Mouse (Mus musculus) retina, adult 2 months (tissue): ENCODE data around the gene Lrrc18.

Experiments
- DNase-seq: peaks from one replicate; pipeline ENCODE4 v3.0.0-alpha.2; 2012; ENCODE audit warnings: low read depth, low spot score

Gene Lrrc18

DNA sequence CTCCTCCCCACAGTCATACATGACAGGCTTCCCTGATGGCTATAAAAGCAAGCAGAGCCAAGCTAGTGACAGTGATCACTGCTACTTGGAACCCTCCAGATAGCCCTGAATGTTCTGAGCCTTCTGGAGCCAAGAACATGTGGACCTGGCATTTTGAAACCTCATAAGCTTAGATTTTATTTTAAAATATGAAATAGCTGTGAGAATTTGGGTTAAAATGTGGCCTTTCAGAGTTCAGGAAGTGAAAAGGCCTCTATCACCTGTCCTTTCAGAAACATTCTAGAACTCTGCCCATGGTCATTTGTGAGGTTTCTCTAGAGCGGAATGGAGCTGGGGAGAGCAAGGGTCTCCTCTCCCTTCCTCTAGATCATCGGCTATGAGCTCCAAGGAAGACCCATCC is at the start of gene Lrrc18:
TSS of gene Lrrc18 (plus strand) at position 301 of the 400 bp plus-strand sequence.
- no peak for DNase-seq

- DNase-seq, result no peak
These were observed 43.7 kb upstream of the Lrrc18 start for GRCm38 (mm10) chr14:32947512-32947911.

- peak; percentile 8 for DNase-seq
These were observed 40.6 kb upstream of the Lrrc18 start for GRCm38 (mm10) chr14:32950312-32951301.

DNA sequence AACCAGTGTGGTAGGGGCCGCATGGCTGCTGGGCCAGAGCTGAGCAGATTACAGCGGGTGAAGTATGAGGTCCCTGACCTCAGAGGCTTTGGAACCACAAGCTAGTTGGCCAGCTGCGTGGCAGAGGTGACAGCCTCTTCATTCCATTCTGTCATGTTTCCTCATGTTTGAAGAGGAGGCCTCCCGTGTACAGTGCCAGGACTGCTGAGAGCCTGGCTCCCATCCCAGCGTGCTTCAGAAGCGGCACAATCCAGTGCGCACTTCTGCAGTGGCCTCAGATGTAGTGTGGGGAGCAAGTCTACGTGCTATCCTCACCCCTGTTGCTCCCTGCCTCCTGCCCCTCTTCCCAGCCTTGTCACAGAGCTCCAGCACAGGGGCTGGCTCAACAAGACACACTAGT is 34.7 kb upstream of the Lrrc18 start:
- DNase-seq, result no peak

DNA sequence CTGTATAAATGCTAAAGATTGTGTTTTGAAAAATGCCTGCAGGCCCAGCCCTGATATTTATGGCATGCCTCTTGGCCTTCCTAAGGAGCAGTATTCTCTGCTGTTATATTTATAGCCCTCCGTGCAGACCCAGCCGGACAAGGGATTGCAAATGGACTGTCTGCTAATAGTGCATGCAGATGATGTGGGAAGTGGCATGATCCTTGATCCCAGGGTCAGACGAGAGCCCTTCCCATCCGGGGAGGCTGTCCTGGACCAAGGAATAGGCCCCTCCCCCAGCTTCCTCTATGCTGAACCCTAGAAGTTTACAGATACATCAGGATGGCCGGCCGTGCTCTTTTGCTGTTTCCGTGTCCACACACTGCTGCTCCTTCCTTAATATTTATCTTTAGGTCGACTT is 32.5 kb upstream of the Lrrc18 start:
- DNase-seq, result no peak

- DNase-seq, result peak; percentile 16
These were observed 30.7 kb upstream of the Lrrc18 start for GRCm38 (mm10) chr14:32960481-32960880.

DNA sequence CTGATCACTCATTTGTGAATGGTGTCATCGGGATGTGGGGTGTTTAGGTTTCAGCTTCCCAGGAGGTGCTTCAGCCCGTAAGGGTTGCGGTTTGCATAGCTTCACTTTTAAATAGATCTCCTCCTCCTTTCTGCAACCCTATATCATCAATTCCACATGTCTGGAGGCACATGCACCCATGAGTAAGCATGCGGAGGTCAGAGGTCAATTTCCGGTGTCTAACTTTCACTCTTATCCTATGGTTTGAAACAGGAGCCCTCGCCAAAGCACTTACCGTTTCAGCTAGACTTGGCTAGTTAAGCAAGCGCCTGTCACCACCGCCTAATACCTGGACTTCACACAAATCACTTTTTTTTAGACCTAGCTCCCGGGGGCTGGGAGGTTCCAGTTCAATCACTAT is 26.4 kb upstream of the Lrrc18 start:
- DNase-seq, result no peak

GRCm38 (mm10) chr14:32970700-32971099 is 20.5 kb upstream of the Lrrc18 start:
- DNase-seq, result no peak

DNA sequence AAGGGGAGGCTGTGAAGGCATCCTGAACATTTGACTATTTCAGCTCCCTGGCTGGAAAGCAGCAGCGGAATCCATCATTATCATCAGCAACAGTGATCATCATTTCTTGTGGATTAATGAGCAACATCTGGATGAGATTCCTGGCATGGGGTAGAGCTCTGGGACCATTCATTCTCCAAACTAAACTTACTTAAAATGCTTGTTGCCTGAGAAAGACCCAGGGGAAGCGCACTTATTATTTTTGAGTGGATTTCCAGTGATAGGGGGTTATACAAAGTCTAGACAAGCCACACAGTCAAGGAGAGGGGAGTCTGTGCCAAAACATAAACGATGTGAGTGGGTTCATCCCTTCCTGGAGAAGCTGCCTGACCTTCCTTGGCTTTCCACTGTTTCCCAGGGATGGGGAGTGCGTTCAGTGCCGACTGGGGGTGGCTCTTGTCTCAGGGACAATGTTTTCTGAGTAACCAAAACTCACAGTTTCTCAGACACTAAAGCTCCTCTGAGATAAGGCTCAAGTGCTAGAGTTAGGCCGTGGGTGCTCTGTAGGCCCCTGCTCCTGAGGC is 6.9 kb upstream of the Lrrc18 start:
- DNase-seq, result no peak

DNA sequence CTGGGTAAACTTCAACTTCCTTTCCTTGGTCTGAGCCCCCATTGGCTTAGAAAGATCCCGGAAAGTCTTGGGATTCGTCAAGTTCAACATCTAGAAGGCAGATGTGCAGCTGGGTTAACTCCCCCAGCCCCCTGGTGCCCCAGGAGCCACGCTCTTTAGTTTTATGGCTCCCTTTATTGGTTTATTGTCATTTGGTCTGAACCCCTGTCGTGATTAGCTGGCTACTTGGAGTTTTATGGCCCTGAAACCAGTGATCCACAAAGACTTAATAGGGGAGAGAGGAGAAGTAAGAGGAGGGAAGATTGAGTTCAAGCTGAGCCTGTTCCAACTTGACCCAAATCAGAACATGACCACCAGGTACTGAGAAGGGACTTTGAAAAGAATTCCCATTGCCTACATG is 4.5 kb upstream of the Lrrc18 start:
- no peak for DNase-seq

DNA sequence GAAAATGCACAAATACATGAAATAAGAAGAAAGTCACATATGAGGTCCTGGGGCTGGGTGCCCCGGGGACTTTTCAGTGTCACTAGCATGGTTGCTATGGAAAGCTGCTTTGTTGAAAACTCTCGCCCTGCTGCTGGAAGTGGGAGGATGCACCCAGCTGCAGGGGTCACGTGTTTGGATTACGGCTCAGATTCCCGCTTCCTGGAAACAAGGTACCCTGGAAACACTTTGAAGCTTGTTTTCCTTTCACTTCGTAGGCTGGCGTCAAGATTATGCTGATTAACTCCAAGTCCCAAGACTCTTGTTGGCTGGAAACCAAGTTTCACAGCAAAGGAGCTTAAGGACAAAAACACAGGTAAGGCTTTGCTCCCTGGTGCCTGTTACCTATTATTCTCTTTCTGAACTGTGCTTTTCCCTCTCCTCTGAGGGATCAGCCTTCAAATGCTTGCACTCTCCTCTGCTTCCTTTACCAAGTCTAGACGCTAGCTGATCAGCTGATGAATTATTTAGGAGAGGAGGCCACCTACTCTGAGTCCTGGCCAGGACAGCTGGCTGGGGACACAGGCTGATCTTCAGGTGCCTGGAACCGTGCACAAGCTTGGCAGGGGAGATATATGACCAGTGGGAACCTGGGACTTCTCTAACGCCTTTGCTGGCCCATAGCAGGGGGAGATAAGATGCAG is 3.9 kb downstream of the Lrrc18 start:
- DNase-seq, result no peak

- DNase-seq, result no peak
These were observed 8.3 kb downstream of the Lrrc18 start for GRCm38 (mm10) chr14:32999511-32999910.

DNA sequence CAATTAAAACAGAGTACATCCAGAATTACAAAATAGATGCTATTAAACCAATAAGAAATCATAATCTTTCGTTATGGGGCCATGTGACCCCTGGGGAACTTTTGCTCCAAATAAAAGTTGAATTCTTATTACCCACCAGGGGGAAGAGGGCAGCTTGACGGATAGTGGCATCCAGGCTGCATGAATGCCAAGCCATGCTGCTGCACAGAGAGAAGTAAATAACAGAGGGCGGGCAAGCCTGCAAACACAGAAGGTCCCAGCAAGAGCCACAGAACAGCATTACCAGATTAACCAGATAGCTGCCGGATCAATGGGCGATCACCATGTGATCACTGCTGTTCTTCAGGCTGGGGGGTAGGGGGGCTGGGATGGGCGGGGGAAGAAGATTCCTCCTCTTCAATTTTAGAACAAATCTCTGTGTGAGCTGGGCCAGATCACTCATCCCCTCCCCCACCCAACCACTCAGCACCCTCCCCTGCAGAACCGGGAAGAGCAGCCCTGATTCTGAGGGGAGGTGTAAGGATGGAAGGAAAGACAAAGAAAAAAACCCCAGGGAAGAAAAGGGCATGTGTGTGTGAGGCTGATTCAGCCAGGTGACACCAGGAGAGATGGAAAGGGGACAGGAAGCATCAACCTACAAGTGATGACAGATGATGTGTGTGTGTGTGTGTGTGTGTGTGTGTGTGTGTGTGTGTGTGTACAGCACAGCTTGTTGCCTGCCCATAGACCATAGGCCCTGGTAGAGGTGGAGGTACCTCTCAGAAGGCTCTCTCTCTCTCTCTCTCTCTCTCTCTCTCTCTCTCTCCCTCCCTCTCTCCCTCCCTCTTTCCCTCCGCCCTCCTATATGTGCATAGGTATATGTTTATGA is 9.2 kb downstream of the Lrrc18 start:
- DNase-seq, result no peak

DNA sequence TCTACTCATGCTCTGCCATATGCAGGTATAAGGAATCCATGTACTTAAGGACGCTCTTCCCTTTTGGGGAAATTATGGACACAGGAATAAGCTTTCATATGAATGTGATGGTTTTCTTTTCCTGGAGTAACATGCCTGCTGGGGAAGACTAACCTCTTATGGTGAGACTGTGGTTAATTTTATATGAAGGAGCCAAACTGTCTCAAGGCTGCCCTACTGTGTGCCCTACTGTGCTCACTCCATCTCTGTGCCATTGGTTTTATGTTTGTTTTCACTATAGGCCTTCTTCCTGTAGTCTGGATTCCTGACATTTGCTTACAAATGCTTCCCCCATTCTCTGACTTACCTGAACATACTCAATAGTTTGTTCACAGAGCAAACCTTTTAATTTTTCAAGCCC is 13.9 kb downstream of the Lrrc18 start:
- DNase-seq, result no peak

- DNase-seq, result no peak
These were observed 16.5 kb downstream of the Lrrc18 start for GRCm38 (mm10) chr14:33007638-33008037.

DNA sequence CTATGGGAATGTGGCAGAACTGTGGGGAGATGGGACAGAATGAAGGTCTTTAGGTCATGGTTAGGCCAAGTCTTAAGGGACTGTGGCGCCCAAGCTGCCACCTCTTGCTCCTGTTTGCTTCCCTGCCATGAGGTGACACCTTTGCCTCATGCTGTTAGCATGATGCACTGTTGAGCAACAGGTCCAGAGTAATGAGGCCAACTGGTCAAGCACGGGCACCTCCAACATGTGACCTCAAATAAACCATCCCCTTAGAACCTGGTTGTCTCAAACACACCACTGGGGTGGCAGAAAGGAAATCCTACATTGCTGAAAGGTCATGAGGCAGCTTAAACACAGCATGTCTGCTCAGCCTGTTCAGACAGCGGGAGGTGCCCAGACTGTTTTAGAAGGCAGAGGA is 27.9 kb downstream of the Lrrc18 start:
- DNase-seq, result no peak

DNA sequence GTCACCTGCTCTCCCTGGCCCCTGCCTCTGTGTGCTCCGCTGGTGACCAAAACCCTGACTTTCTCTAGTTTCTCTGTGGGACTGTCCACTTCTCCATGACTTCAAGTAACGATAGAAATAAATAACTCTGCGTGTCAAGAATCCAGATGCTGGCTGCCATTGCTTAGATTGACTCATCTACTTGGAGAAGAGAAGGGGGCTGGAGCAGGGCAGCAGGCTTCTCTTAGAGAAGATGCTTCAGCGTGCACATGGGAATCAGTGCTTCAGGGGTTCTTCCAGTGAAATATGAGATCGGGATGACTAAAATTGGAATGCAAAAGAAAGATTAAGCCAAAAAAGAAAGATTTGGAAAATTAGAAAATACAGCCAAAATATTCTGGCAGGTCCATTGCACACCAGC is 28.4 kb downstream of the Lrrc18 start:
- no peak for DNase-seq

DNA sequence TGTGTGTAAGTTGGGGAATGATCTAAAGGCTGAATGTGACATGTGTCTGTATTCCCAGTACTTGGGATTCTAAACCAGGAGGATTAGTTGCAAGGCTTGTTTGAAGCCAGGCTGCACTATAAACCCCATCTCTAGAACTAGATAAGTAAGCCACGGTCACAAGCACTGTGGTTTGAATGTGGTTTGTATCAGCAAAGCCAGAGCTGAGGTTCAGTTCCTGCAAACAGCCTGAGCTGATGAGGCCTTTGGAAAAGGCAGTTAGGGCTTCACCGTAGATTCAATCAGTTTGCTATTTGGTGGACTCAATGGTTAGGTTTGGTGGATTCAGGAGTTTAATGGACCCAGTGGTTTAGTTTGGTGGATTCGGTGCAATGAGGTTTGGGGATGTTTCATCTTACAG is 39.7 kb downstream of the Lrrc18 start:
- no peak for DNase-seq

GRCm38 (mm10) chr14:33033424-33033823 is 42.2 kb downstream of the Lrrc18 start:
- no peak for DNase-seq

- DNase-seq, result no peak
These were observed 44.2 kb downstream of the Lrrc18 start for GRCm38 (mm10) chr14:33035386-33035785.

GRCm38 (mm10) chr14:33036811-33037210 is 45.6 kb downstream of the Lrrc18 start:
- DNase-seq, result no peak

DNA sequence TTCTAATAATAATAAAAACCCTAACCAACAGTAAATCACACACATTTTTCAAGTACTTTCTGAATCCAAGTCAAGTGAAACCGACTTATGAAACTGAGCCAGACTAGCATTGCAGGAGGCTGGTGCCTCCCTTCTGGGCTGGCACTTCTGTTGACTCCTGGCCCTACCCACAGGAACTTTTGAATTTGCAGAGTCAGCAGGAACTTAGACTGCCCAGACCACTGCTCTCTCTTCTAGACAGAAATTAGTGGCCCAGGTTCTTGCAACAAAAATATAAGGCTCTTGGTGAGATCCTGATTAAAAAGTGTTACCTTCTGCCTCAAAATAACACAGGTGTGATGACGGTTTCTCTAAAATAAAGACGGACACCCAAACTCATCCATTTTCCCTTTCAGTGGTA is 54.0 kb downstream of the Lrrc18 start:
- no peak for DNase-seq
